Mouse (Mus musculus): ENCODE measurements at regions not wholly inside any gene's neighbourhood (a gene's known extent, or its start where the extent isn't known, plus 50 kb on each side); places are given as distances from the start of the nearest gene placed in this dataset.

DNA sequence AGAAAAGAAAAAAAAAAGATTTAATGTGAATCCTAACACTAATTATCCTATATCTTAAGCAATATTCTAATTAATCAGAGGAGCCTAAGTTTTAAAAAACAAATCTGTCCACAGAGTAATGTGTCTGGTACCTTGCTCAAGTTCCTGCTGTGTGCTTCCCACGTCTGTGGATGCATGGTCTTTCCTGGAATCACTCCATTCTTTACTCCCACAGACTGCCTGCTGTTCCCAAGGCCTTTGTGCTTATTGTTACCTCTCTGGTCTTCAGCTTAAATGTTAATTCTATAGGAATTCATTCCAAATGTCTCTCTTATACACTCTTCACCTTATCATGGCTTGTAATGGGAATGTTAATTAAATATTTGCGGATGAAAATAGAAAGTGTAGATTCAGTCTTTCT lies 315.3 kb upstream of the Tmprss15 start:
- no peak for TF ChIP-seq SMC3 (IDR thresholded peaks at IDR 0.05; ENCODE audit: low read depth, low read length)
- TF ChIP-seq GABPA (IDR thresholded peaks at IDR 0.05; ENCODE audit: low read depth, low read length), result no peak
- no peak for TF ChIP-seq POLR2A (IDR thresholded peaks at IDR 0.05; ENCODE audit: control insufficient read depth in 1 of 2, insufficient read depth in 1 of 2, low read depth in 1 of 2, low read length in 2 of 2, poor library complexity in 1 of 2)
- no peak for TF ChIP-seq RAD21 (IDR thresholded peaks at IDR 0.05; ENCODE audit: low read depth, low read length)
- TF ChIP-seq CTCF (IDR thresholded peaks at IDR 0.05 in 2 of 3, conservative IDR thresholded peaks at IDR 0.05 in 1 of 3; ENCODE audit: control insufficient read depth in 1 of 3, insufficient read depth in 1 of 3, low read depth in 2 of 3, low read length in 3 of 3, poor library complexity in 1 of 3, severe bottlenecking in 1 of 3), result no peak
